Mouse (Mus musculus) liver, adult 2 months (tissue): ENCODE measurements around the gene Srgap1. TPM values are rescaled to one million over a fixed set of nuclear protein-coding genes. Genes with fewer than 3 reads are reported as not detected.

Experiments
- DNase-seq: peaks from one replicate; pipeline ENCODE4 v3.0.0-alpha.2; 2011; ENCODE audit warnings: low read depth, low spot score; ENCODE audit errors: extremely low read depth
- H3K27ac ChIP-seq: fragments of 200-500 bp; replicated peaks from 2 replicates; pipeline ENCODE4 v1.5.1; 2012; ENCODE audit warnings: low read depth, mild to moderate bottlenecking, control low read depth, inconsistent platforms, low read length; ENCODE audit not compliant: insufficient read depth
- H3K27me3 ChIP-seq: fragments of 200-500 bp; 2 replicates; pipeline ENCODE4 v1.6.1; 2012; ENCODE audit warnings: mild to moderate bottlenecking, moderate library complexity, low read length, inconsistent platforms; ENCODE audit not compliant: control insufficient read depth, insufficient read depth
- H3K36me3 ChIP-seq: fragments of 200-500 bp; 2 replicates; pipeline ENCODE4 v1.6.1; 2012; ENCODE audit warnings: low read length, inconsistent platforms; ENCODE audit not compliant: control insufficient read depth, insufficient read depth
- H3K4me1 ChIP-seq: fragments of 200-500 bp; 2 replicates; pipeline ENCODE4 v1.6.1; 2011; ENCODE audit warnings: low read length; ENCODE audit not compliant: control insufficient read depth, insufficient read depth
- H3K4me3 ChIP-seq: fragments of 200-500 bp; 2 replicates; pipeline ENCODE4 v1.5.1; 2011; ENCODE audit warnings: low read depth, mild to moderate bottlenecking, control low read depth, low read length, moderate library complexity; ENCODE audit not compliant: insufficient read depth
- H3K79me2 ChIP-seq: fragments of 200-500 bp; 2 replicates; pipeline ENCODE4 v1.6.1; 2012; ENCODE audit warnings: inconsistent platforms, mild to moderate bottlenecking, low read length, moderate library complexity; ENCODE audit not compliant: control insufficient read depth, insufficient read depth
- H3K9ac ChIP-seq: fragments of 200-500 bp; 2 replicates; pipeline ENCODE4 v1.6.1; 2012; ENCODE audit warnings: low read depth, mild to moderate bottlenecking, control low read depth, inconsistent platforms, low read length
- CTCF ChIP-seq: fragments of 200-500 bp; IDR thresholded peaks from 2 replicates; pipeline ENCODE4 v1.5.1; 2011; ENCODE audit warnings: low read depth, low read length, control low read depth
- POLR2A ChIP-seq: fragments of 200-500 bp; IDR thresholded peaks from 2 replicates; pipeline ENCODE4 v1.6.1; 2011; ENCODE audit warnings: low read length, control low read depth; ENCODE audit not compliant: insufficient read depth; ENCODE audit errors: extremely low read depth
- WGBS: fragments of 180-500 bp; shearing (Covaris S2); methylation state at CpG from one replicate; pipeline ENCODE4 v1.1.7; 2018; 5-methylcytosine and 5-hydroxymethylcytosine counted together
- polyA plus RNA-seq: library from polyadenylated mRNA; depleted of rRNA; stranded (reverse); fragments of >200 nt; gene quantifications from 2 replicates; pipeline ENCODE4 v1.2.3, GENCODE M21; 2012; rRNA removed
- total RNA-seq: library from RNA; depleted of rRNA; stranded (reverse); fragments of >200 nt; gene quantifications from 2 replicates; pipeline ENCODE4 v1.2.3, GENCODE M21; 2014; rRNA removed

The Srgap1 gene
- total RNA-seq: 0.54 and 0.55 TPM in 2 replicates
- 0.16 and 0.31 TPM in 2 replicates for polyA plus RNA-seq

GRCm38 (mm10) chr10:122046904-122047726, at the start of gene Srgap1:
Gene Srgap1, minus strand, starts transcription at chr10:122047315.
- peaks cover 6% of the 10 kb centered on the region; the same call in 1 of the 2 replicates for H3K27me3 ChIP-seq
- no peak for DNase-seq
- 2% methylated on average over 77 of the region's 79 CpGs for WGBS

DNA sequence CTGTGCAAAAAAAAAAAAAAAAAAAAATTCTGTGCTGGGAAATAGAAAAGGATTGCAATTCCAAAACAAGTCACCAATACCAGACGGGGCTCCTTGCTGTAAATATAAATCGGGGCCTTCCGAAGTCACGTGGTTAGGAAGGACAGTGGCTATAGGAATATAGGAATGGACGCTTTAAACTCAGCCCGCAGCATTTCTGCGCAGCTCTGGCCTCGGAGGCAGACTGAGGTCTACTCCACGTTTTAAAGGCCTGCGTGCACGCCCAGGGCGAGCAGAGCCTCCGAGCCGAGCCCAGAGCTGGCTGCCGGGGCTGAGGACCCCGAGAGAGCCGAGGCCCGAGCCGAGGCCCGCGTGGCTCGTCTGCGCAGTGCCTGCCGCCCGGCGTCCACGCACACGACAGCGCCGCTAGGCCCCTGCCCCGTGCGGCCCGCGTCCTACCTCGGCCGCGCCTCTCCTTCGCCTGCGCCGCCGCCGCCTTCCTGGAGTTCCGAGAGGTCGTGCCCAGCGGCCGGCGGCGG, 49.4 kb upstream of the Srgap1 start:
- Histone ChIP-seq H3K27me3 (no peaks in the 10 kb centered on the region), H3K36me3 (peaks cover 3% of the 10 kb centered on the region; the same call in 1 of the 2 replicates), H3K4me1 (0 out of 2 replicates have a peak, but pooled peaks cover 1% of the 10 kb centered on the region), H3K4me3 (peak overlapping the region; percentile 71), H3K9ac (peak overlapping the region; percentile 76), H3K79me2 (no peaks in the 10 kb centered on the region), H3K27ac (peak overlapping the region; percentile 21)
- WGBS: under 1% methylated on average over 48 of the region's 48 CpGs
- DNase-seq: peak; percentile 26
- TF ChIP-seq POLR2A (no peak), CTCF (no peak)

More at GRCm38 (mm10) chr10:122046904-122047726, at the start of gene Srgap1:
- Histone ChIP-seq H3K4me1 (no peaks in the 10 kb centered on the region), H3K9ac (peak within 1 kb of the TSS; percentile 44), H3K79me2 (no peaks in the 10 kb centered on the region), H3K27ac (no peak within 1 kb of the TSS), H3K36me3 (no peaks in the 10 kb centered on the region), H3K4me3 (peak within 1 kb of the TSS; percentile 48)
- TF ChIP-seq POLR2A (no peak), CTCF (no peak)

DNA sequence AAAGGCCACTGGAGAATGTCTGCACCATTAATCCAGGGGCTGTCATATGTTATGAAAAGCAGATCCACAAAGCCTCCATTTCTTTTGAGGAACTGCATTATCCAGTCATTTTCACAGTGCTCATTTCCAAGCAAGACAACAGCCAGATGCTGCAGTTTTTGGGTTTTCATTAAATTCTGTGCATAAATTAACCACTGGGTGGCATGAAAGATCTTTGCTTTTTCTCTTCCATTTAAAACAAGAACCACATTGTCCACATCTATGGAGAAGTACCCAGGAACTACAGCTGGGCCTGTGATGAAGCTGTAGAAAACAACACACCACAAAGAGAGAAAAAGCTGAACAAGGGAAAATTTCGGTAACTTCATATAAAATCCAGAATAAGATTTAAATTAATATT, 43.4 kb upstream of the Srgap1 start:
- H3K27me3 ChIP-seq: no peaks in the 10 kb centered on the region
- no peak overlapping the region for H3K9ac ChIP-seq
- H3K79me2 ChIP-seq: no peaks in the 10 kb centered on the region
- H3K27ac ChIP-seq: no peak overlapping the region
- H3K4me3 ChIP-seq: no peak overlapping the region
- H3K36me3 ChIP-seq: peaks cover 22% of the 10 kb centered on the region
- H3K4me1 ChIP-seq: 0 out of 2 replicates have a peak, but pooled peaks cover 1% of the 10 kb centered on the region
- DNase-seq: no peak
- TF ChIP-seq POLR2A (no peak), CTCF (no peak)
- WGBS: 98% methylated on average over 1 of the region's 1 CpGs

DNA sequence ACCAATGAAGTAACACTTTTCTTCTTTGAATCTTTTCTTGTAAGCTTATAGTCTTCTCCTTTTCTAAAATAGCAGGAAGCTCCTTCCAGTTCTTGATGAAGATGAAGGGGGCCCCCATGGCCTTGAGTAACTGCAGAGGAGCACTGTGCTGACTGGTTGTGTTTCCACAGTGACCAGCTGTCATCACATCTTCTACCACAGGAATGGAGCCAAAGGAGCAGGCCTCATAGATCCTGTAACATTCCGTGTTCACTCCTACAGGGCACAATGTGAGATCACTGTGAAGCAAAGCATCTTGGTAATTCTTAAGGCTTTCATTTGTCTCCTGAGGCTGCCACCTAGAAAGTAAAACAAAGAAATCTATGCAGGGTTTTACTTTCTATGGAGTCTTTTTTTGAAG, 34.2 kb upstream of the Srgap1 start:
- no peak overlapping the region for H3K4me3 ChIP-seq
- no peak for DNase-seq
- no peaks in the 10 kb centered on the region for H3K4me1 ChIP-seq
- WGBS: 97% methylated on average over 1 of the region's 1 CpGs
- H3K27ac ChIP-seq: no peak overlapping the region
- H3K9ac ChIP-seq: no peak overlapping the region
- H3K36me3 ChIP-seq: peaks cover 3% of the 10 kb centered on the region; the same call in 1 of the 2 replicates
- TF ChIP-seq POLR2A (no peak), CTCF (no peak)
- no peaks in the 10 kb centered on the region for H3K79me2 ChIP-seq
- no peaks in the 10 kb centered on the region for H3K27me3 ChIP-seq

DNA sequence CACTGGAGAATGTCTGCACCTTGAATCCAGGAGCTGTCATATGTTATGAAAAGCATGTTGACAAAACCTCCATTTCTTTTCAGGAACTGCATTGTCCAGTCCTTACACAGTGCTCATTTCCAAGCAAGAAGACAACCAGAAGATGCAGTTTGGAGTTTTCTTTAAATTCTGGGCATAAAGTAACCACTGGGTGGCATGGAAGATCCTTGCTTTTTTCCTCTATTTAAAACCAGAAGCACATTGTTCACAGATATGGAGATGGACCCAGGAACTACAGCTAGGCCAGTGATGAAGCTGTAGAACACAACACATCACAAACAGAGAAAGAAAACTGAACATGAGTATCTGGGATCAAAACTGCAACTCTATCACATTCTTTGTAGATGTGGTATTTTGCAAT, 22.0 kb upstream of the Srgap1 start:
- Histone ChIP-seq H3K27me3 (no peaks in the 10 kb centered on the region), H3K9ac (no peak overlapping the region), H3K36me3 (no peaks in the 10 kb centered on the region), H3K4me1 (no peaks in the 10 kb centered on the region), H3K4me3 (no peak overlapping the region), H3K79me2 (no peaks in the 10 kb centered on the region), H3K27ac (no peak overlapping the region)
- TF ChIP-seq POLR2A: no peak
- DNase-seq: no peak

- 93% methylated on average over 6 of the region's 6 CpGs for WGBS
- no peaks in the 10 kb centered on the region for H3K36me3 ChIP-seq
- DNase-seq: no peak
- H3K79me2 ChIP-seq: no peaks in the 10 kb centered on the region
- H3K27ac ChIP-seq: no peak overlapping the region
- no peaks in the 10 kb centered on the region for H3K4me1 ChIP-seq
- no peak overlapping the region for H3K4me3 ChIP-seq
- TF ChIP-seq CTCF: no peak
- TF ChIP-seq POLR2A: no peak
- H3K9ac ChIP-seq: no peak overlapping the region
- H3K27me3 ChIP-seq: no peaks in the 10 kb centered on the region
Observed at GRCm38 (mm10) chr10:122055826-122056225, 8.7 kb upstream of the Srgap1 start.
